Mouse (Mus musculus) ES-Bruce4 (cell line): ENCODE measurements around the gene Rnf8. TPM values are rescaled to one million over a fixed set of nuclear protein-coding genes. Genes with fewer than 3 reads are reported as not detected.
A peak's percentile ranks its signal among the peaks of the same experiment; 100 is the strongest.

Experiments used
- H3K27ac ChIP-seq: 2 replicates; pipeline ENCODE4 v1.5.1; 2012; ENCODE audit warnings: low read length, inconsistent platforms; ENCODE audit not compliant: insufficient read depth
- H3K27me3 ChIP-seq: 2 replicates; pipeline ENCODE4 v1.6.1; 2012; ENCODE audit warnings: mild to moderate bottlenecking, low read length, inconsistent platforms; ENCODE audit not compliant: control insufficient read depth, poor library complexity, insufficient read depth, severe bottlenecking
- H3K36me3 ChIP-seq: 2 replicates; pipeline ENCODE4 v1.6.1; 2012; ENCODE audit warnings: inconsistent platforms, mild to moderate bottlenecking, low read length, moderate library complexity; ENCODE audit not compliant: control insufficient read depth, poor library complexity, insufficient read depth, severe bottlenecking
- H3K4me1 ChIP-seq: one replicate; pipeline ENCODE4 v1.8.1; 2011; ENCODE audit warnings: low read length; ENCODE audit not compliant: control insufficient read depth, insufficient read depth
- H3K4me3 ChIP-seq: 2 replicates; pipeline ENCODE4 v1.5.1; 2011; ENCODE audit warnings: low read depth, mild to moderate bottlenecking, low read length
- H3K9ac ChIP-seq: 2 replicates; pipeline ENCODE4 v1.6.1; 2012; ENCODE audit warnings: low read depth, mild to moderate bottlenecking, inconsistent platforms; ENCODE audit not compliant: poor library complexity, severe bottlenecking
- H3K9me3 ChIP-seq: replicated peaks from 2 replicates; pipeline ENCODE4 v1.6.1; 2012; ENCODE audit warnings: mild to moderate bottlenecking, low read length, inconsistent platforms; ENCODE audit not compliant: control insufficient read depth, poor library complexity, insufficient read depth, severe bottlenecking
- CTCF ChIP-seq: IDR thresholded peaks from one replicate; pipeline ENCODE4 v1.8.1; 2011; ENCODE audit warnings: low read depth, low read length
- EP300 ChIP-seq: IDR thresholded peaks from 2 replicates; pipeline ENCODE4 v1.6.1; 2011; ENCODE audit warnings: low read depth, low read length; ENCODE audit not compliant: insufficient read depth
- POLR2A ChIP-seq: IDR thresholded peaks from one replicate; pipeline ENCODE4 v1.8.1; 2011; ENCODE audit warnings: low read length; ENCODE audit not compliant: insufficient read depth
- polyA plus RNA-seq: library from polyadenylated mRNA; stranded (reverse); fragments of >200 nt; gene quantifications from 2 replicates; pipeline ENCODE4 v1.2.4, GENCODE M21; 2011; ENCODE audit warnings: low read depth; ENCODE audit not compliant: missing spikeins, insufficient read depth, insufficient read length

Rnf8 gene
- polyA plus RNA-seq, 1 experiment: 37.5 TPM

DNA sequence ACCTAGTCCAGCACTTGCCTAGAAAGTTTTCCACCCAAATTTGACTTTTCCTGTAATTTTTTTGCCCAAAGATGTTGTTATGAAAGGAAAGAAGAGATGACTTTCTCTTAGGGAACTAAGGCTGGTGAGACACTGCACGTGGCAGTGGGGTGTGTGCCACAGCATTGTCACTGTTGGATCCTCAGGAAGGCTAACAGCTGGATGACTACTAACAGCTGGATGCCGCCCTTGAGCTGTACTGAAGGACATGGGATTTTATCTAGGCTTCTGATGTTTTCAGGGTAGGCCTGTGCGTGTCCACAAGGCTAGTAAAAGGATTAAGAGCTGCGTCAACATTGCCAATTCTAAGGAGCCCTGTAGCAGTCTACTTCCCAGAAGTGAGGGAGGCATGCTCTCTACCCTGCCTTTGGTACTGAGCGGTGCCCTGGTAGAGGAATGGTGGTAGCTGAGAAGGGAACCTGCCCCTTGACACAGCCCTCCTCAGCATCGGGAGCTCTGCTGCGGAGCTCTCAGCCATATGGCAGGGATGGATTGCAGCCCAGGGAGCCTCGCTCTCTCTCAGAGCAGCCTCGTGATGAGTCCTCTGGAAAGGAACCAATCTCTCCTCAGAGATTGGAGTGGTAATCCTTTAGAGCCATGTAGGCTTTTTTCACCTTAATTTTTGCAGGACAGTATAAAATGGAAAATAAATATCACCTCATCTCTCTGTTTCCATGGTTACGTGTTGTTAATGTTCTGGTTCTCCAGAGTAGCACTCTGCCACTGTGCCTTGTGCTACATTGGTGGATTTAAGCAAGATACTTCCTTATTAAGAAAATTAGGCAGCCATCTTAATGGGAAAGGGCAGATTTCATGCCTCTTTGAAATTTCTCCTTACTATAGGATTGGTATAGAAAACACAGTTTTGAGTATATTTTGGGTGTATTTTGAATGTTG is 53.7 kb downstream of the Rnf8 start:
- Histone ChIP-seq H3K27me3 (no peaks in the 10 kb centered on the region), H3K36me3 (peaks cover 20% of the 10 kb centered on the region), H3K9ac (no peak overlapping the region), H3K27ac (no peak overlapping the region), H3K4me1 (no peaks in the 10 kb centered on the region), H3K9me3 (no peaks in the 10 kb centered on the region), H3K4me3 (no peak overlapping the region; the same call in 1 of the 2 replicates)
- TF ChIP-seq CTCF (no peak), EP300 (no peak), POLR2A (no peak)

GRCm38 (mm10) chr17:29669030-29669429 is 54.4 kb downstream of the Rnf8 start:
- TF ChIP-seq POLR2A (no peak), CTCF (no peak), EP300 (no peak)
- Histone ChIP-seq H3K9ac (no peak overlapping the region), H3K4me3 (no peak overlapping the region), H3K27ac (no peak overlapping the region), H3K4me1 (no peaks in the 10 kb centered on the region), H3K36me3 (peaks cover 21% of the 10 kb centered on the region), H3K9me3 (no peaks in the 10 kb centered on the region), H3K27me3 (no peaks in the 10 kb centered on the region)

DNA sequence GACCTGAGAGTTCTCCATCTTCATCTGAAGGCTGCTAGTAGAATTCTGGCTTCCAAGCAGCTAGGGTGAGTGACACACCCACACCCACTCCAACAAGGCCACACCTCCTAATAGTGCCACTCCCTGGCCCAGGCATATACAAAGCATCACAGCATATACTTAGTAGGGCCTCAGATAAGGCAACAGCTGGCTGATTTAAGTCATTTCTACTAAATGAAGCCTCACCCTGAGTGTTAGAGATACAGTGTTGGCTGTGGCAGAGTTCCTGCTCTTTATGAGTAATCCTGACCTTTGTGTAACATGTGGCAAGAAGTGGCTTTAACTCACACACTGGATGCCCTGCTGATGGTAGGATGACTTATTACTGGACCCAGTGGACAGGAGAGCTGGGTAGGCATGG is 55.3 kb downstream of the Rnf8 start:
- no peaks in the 10 kb centered on the region for H3K9me3 ChIP-seq
- no peaks in the 10 kb centered on the region for H3K4me1 ChIP-seq
- no peak overlapping the region for H3K9ac ChIP-seq
- peaks cover 20% of the 10 kb centered on the region for H3K36me3 ChIP-seq
- no peak overlapping the region for H3K4me3 ChIP-seq
- no peak for TF ChIP-seq POLR2A
- TF ChIP-seq CTCF: no peak
- TF ChIP-seq EP300: no peak
- H3K27ac ChIP-seq: no peak overlapping the region
- H3K27me3 ChIP-seq: no peaks in the 10 kb centered on the region

GRCm38 (mm10) chr17:29671021-29671420 is 56.4 kb downstream of the Rnf8 start:
- H3K4me3 ChIP-seq: no peak overlapping the region
- H3K27me3 ChIP-seq: no peaks in the 10 kb centered on the region
- H3K4me1 ChIP-seq: no peaks in the 10 kb centered on the region
- H3K9me3 ChIP-seq: no peaks in the 10 kb centered on the region
- peaks cover 31% of the 10 kb centered on the region for H3K36me3 ChIP-seq
- H3K27ac ChIP-seq: no peak overlapping the region
- no peak overlapping the region for H3K9ac ChIP-seq
- TF ChIP-seq POLR2A (no peak), CTCF (no peak), EP300 (no peak)

GRCm38 (mm10) chr17:29673325-29673724 is 58.7 kb downstream of the Rnf8 start:
- H3K9ac ChIP-seq: no peak overlapping the region
- no peak overlapping the region for H3K27ac ChIP-seq
- H3K4me1 ChIP-seq: peaks cover 1% of the 10 kb centered on the region
- TF ChIP-seq CTCF (no peak), EP300 (no peak), POLR2A (no peak)
- peaks cover 45% of the 10 kb centered on the region for H3K36me3 ChIP-seq
- H3K4me3 ChIP-seq: no peak overlapping the region
- H3K27me3 ChIP-seq: no peaks in the 10 kb centered on the region
- H3K9me3 ChIP-seq: no peaks in the 10 kb centered on the region

DNA sequence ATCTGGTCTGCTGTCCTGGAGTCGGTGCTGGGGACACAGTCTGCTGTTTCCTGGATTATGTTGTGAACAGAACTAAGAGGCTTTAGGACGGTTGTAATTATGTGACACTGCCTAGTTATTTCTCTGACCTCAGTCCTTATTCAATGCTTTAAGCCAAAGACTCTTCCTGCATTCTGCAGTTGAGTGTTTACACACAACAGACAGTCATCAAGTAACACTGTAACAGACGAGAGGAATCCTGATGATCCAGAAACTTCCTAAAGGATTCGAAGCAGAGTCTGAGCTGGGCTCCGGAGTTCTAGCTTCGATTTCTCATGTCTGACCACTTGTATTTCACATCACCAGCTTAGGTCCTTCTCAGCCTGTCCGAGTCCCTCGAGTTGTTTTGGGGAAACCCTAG is 63.9 kb downstream of the Rnf8 start:
- Histone ChIP-seq H3K4me1 (peaks cover 3% of the 10 kb centered on the region), H3K36me3 (peaks cover 60% of the 10 kb centered on the region), H3K27ac (0 out of 2 replicates have a peak overlapping the region, but pooled peaks have one; percentile 41), H3K9ac (no peak overlapping the region), H3K9me3 (no peaks in the 10 kb centered on the region), H3K27me3 (no peaks in the 10 kb centered on the region), H3K4me3 (no peak overlapping the region)
- no peak for TF ChIP-seq EP300
- no peak for TF ChIP-seq POLR2A
- no peak for TF ChIP-seq CTCF
